Mouse (Mus musculus): ENCODE data around the gene Lancl1. TPM values are rescaled to one million over a fixed set of nuclear protein-coding genes. Genes with fewer than 3 reads are reported as not detected.
A peak's percentile ranks its signal among the peaks of the same experiment; 100 is the strongest.

The Lancl1 gene
- polyA plus RNA-seq, 1 experiment from 2014 or later = 96.6 TPM

GRCm38 (mm10) chr1:67061456-67062085 lies 22.9 kb upstream of the Lancl1 start:
- Histone ChIP-seq H3K27me3 (ENCODE audit: insufficient read depth, low read length) (no peaks in the 10 kb centered on the region), H3K27ac (ENCODE audit: low read depth) (no peak overlapping the region), H3K4me1 (ENCODE audit: insufficient read depth) (no peaks in the 10 kb centered on the region), H3K9me3 (ENCODE audit: low read depth, low read length) (no peaks in the 10 kb centered on the region), H3K36me3 (ENCODE audit: insufficient read depth) (no peaks in the 10 kb centered on the region), H3K9ac (no peak overlapping the region), H3K4me2 (no peak overlapping the region), H3K4me3 (ENCODE audit: low read depth, low read length) (no peak overlapping the region)
- TF ChIP-seq CTCF (IDR thresholded peaks at IDR 0.05; ENCODE audit: low read depth) = peak; percentile 93
- DNase-seq = peak; percentile 88
- peak; percentile 82 for ATAC-seq (ENCODE audit: insufficient read depth)
- 2% methylated on average over 7 of the region's 7 CpGs for WGBS

DNA sequence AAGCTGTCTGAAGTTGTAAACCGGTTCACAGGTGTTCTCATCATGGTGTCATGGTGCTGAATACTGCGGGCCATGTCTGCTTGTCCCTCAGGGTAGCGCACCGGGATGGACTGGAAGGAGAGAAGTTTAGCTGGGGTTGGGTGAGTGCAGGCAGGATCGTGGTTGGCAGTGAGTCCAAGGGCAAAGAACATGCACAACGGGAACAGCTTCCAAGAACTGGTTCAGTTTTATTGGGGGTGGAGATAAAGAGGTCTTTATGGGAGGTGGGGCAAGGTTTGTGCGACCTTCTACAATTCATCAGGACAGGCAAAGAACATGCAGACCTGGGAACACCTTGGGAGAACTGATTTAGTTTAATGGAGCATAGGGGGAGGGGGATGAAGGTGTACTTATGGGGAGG lies 17.1 kb upstream of the Lancl1 start:
- no peak for ATAC-seq (ENCODE audit: insufficient read depth)
- Histone ChIP-seq H3K27me3 (ENCODE audit: insufficient read depth, low read length) (no peaks in the 10 kb centered on the region), H3K4me3 (ENCODE audit: low read depth, low read length) (no peak overlapping the region), H3K36me3 (ENCODE audit: insufficient read depth) (no peaks in the 10 kb centered on the region), H3K27ac (ENCODE audit: low read depth) (no peak overlapping the region), H3K9me3 (ENCODE audit: low read depth, low read length) (no peaks in the 10 kb centered on the region), H3K4me2 (no peak overlapping the region), H3K4me1 (ENCODE audit: insufficient read depth) (no peaks in the 10 kb centered on the region), H3K9ac (no peak overlapping the region)
- 90% methylated on average over 7 of the region's 7 CpGs for WGBS
- no peak for DNase-seq
- TF ChIP-seq CTCF (IDR thresholded peaks at IDR 0.05; ENCODE audit: low read depth) = no peak

DNA sequence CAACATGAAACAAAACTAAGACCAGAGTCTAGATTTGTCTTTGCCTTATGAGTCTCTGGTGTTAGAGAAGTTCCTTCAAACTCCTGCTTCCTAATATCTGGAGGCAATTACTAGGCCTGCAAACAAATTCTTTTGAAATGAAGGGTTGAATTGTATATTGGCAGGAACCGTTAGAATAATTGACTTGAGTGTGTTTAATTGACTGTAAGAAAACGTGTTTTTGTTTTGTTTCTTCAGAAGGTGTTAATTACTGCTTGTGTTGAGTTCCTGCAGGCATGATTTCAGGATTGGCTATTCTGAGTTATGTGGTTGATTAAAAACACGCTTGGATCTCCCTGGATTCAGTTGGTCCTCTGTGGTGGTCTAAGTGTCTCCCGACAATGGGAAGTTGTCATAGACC lies 14.0 kb upstream of the Lancl1 start:
- 73% methylated on average over 4 of the region's 4 CpGs for WGBS
- no peak for TF ChIP-seq CTCF (IDR thresholded peaks at IDR 0.05; ENCODE audit: low read depth)
- no peak overlapping the region for H3K4me2 ChIP-seq
- no peak overlapping the region for H3K27ac ChIP-seq (ENCODE audit: low read depth)
- no peaks in the 10 kb centered on the region for H3K36me3 ChIP-seq (ENCODE audit: insufficient read depth)
- no peak for DNase-seq
- no peaks in the 10 kb centered on the region for H3K4me1 ChIP-seq (ENCODE audit: insufficient read depth)
- H3K9ac ChIP-seq = no peak overlapping the region
- no peak overlapping the region for H3K4me3 ChIP-seq (ENCODE audit: low read depth, low read length)
- H3K9me3 ChIP-seq (ENCODE audit: low read depth, low read length) = no peaks in the 10 kb centered on the region
- H3K27me3 ChIP-seq (ENCODE audit: insufficient read depth, low read length) = no peaks in the 10 kb centered on the region
- ATAC-seq (ENCODE audit: insufficient read depth) = no peak

- H3K27ac ChIP-seq (ENCODE audit: low read depth) = no peak overlapping the region; the same call in 1 of the 2 replicates
- H3K9ac ChIP-seq = no peak overlapping the region
- ATAC-seq (ENCODE audit: insufficient read depth) (no peak), DNase-seq (peak; percentile 58)
- no peak for TF ChIP-seq CTCF (IDR thresholded peaks at IDR 0.05; ENCODE audit: low read depth)
- no peak overlapping the region for H3K4me2 ChIP-seq
- H3K36me3 ChIP-seq (ENCODE audit: insufficient read depth) = no peaks in the 10 kb centered on the region
- WGBS = 48% methylated on average over 1 of the region's 1 CpGs
- H3K9me3 ChIP-seq (ENCODE audit: low read depth, low read length) = no peaks in the 10 kb centered on the region
- H3K4me3 ChIP-seq (ENCODE audit: low read depth, low read length) = no peak overlapping the region
- no peaks in the 10 kb centered on the region for H3K4me1 ChIP-seq (ENCODE audit: insufficient read depth)
- H3K27me3 ChIP-seq (ENCODE audit: insufficient read depth, low read length) = no peaks in the 10 kb centered on the region
These were observed 10.9 kb upstream of the Lancl1 start for GRCm38 (mm10) chr1:67049600-67049999.

DNA sequence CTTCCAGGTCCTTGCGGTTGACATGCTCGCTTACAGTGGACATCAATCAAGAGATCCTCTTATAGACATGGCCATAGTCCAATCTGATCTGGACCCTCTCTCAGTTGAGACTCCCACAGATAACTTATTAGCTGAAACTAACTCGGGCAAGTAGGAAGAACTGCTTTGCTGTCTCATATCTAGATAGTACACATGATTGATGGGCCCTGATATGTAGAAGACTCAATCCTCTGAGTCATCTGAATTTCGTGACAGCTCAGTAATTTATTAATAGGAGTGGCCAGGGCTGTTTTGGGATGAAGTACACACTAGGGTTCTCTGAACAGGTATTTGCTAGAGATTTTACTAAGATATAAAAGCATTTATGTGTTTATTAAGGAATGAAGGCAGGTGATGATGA lies 10.0 kb upstream of the Lancl1 start:
- 47% methylated on average over 4 of the region's 4 CpGs for WGBS
- Histone ChIP-seq H3K27me3 (ENCODE audit: insufficient read depth, low read length) (no peaks in the 10 kb centered on the region), H3K36me3 (ENCODE audit: insufficient read depth) (no peaks in the 10 kb centered on the region), H3K4me1 (ENCODE audit: insufficient read depth) (no peaks in the 10 kb centered on the region), H3K4me2 (no peak overlapping the region), H3K27ac (ENCODE audit: low read depth) (no peak overlapping the region), H3K9ac (no peak overlapping the region), H3K9me3 (ENCODE audit: low read depth, low read length) (no peaks in the 10 kb centered on the region), H3K4me3 (ENCODE audit: low read depth, low read length) (no peak overlapping the region)
- DNase-seq = no peak
- TF ChIP-seq CTCF (IDR thresholded peaks at IDR 0.05; ENCODE audit: low read depth) = no peak
- ATAC-seq (ENCODE audit: insufficient read depth) = no peak

- no peaks in the 10 kb centered on the region for H3K4me1 ChIP-seq (ENCODE audit: insufficient read depth)
- no peak overlapping the region for H3K4me3 ChIP-seq (ENCODE audit: low read depth, low read length)
- H3K36me3 ChIP-seq (ENCODE audit: insufficient read depth) = no peaks in the 10 kb centered on the region
- no peaks in the 10 kb centered on the region for H3K27me3 ChIP-seq (ENCODE audit: insufficient read depth, low read length)
- DNase-seq (peak; percentile 60), ATAC-seq (ENCODE audit: insufficient read depth) (peak; percentile 85)
- TF ChIP-seq CTCF (IDR thresholded peaks at IDR 0.05; ENCODE audit: low read depth) = no peak
- H3K9ac ChIP-seq = no peak overlapping the region
- no peak overlapping the region for H3K27ac ChIP-seq (ENCODE audit: low read depth)
- no peak overlapping the region for H3K4me2 ChIP-seq
- WGBS = 22% methylated on average over 1 of the region's 1 CpGs
- H3K9me3 ChIP-seq (ENCODE audit: low read depth, low read length) = no peaks in the 10 kb centered on the region
These were observed 6.4 kb upstream of the Lancl1 start for GRCm38 (mm10) chr1:67045100-67045499.

DNA sequence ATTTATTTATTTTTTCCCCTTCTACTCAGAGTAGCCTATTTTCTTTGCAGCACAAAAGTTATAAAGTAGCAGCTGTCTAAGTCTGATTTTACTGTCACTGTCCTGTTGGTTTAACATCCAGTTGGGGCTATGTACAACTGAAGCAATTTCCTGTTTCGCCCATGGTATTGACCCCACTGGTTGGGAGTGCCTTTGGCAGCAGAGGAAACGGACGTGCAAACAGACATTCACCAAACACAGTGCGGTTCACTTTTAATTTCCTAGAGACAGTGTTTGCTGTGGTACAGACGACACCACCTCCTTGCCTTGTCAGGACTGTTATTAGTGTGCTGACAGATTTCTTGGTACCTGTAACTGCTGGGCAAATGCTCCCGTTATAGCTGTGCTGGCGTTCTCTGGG lies 3.9 kb upstream of the Lancl1 start:
- H3K9me3 ChIP-seq (ENCODE audit: low read depth, low read length) = no peaks in the 10 kb centered on the region
- H3K4me1 ChIP-seq (ENCODE audit: insufficient read depth) = peaks cover 4% of the 10 kb centered on the region; the same call in 1 of the 2 replicates
- no peak for DNase-seq
- no peak for TF ChIP-seq CTCF (IDR thresholded peaks at IDR 0.05; ENCODE audit: low read depth)
- WGBS = 46% methylated on average over 7 of the region's 7 CpGs
- no peak overlapping the region for H3K4me3 ChIP-seq (ENCODE audit: low read depth, low read length)
- no peak overlapping the region for H3K9ac ChIP-seq
- no peaks in the 10 kb centered on the region for H3K27me3 ChIP-seq (ENCODE audit: insufficient read depth, low read length)
- no peak for ATAC-seq (ENCODE audit: insufficient read depth)
- no peak overlapping the region for H3K4me2 ChIP-seq
- H3K36me3 ChIP-seq (ENCODE audit: insufficient read depth) = no peaks in the 10 kb centered on the region
- no peak overlapping the region for H3K27ac ChIP-seq (ENCODE audit: low read depth)

Measured in lung, embryonic 14.5 days (tissue).